Mouse (Mus musculus) testis, adult 2 months (tissue): ENCODE measurements around the gene Plch1.

Experiments used
- CTCF ChIP-seq: fragments of 200-500 bp; IDR thresholded peaks from 2 replicates; pipeline ENCODE4 v1.5.1; 2012; ENCODE audit warnings: low read depth, mild to moderate bottlenecking, inconsistent platforms, low read length, moderate library complexity; ENCODE audit not compliant: control insufficient read depth, insufficient read depth, insufficient replicate concordance
- POLR2A ChIP-seq: fragments of 200-500 bp; IDR thresholded peaks from 2 replicates; pipeline ENCODE4 v1.6.1; 2012; ENCODE audit warnings: low read depth, mild to moderate bottlenecking, inconsistent platforms, low read length, moderate library complexity; ENCODE audit not compliant: control insufficient read depth

DNA sequence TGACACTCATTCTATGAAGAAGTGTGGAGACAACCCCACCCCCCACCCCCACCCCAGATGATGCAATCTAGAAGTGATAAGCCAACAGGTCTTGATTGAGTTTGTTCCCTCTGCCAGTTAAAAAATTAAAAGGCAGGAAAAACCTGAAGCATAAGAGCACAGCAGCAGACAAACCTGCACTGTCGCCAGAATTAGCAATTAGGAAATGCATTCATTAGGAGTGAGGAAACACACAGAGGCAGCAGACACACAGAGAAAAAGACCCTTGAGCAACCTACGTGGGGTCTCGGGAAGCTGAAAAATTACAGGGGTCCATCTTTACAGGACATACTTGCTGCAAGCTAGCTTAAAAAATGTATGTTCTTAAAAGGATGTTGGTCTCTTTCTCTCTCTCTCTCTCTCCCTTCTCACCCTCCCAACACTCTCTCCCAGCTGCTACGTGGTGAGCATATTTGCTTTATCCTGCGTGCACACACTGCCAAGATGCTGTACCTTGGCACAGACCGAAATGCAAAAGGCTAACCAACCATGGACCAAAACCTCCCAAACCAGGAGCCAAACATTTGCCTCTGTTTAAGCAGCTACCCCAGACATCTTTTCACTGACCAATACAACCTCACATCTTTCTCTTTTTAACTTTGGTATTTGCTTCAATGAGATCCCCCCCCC, 234.6 kb downstream of the Plch1 start:
- TF ChIP-seq POLR2A (no peak), CTCF (no peak)
